Mouse (Mus musculus): ENCODE results near the gene Ms4a6d. TPM values are rescaled to one million over a fixed set of nuclear protein-coding genes. Genes with fewer than 3 reads are reported as not detected.

Gene Ms4a6d
- polyA plus RNA-seq, 2 experiments = 2.4 to 5.4 TPM

GRCm38 (mm10) chr19:11635572-11635971 lies 30.9 kb upstream of the Ms4a6d start:
- Histone ChIP-seq H3K36me3 (replicated peaks; ENCODE audit: control insufficient read depth, insufficient read depth, low read depth) (no peaks in the 10 kb centered on the region), H3K4me2 (ENCODE audit: low read depth) (no peak overlapping the region), H3K9ac (replicated peaks) (no peak overlapping the region), H3K4me1 (replicated peaks; ENCODE audit: control insufficient read depth in 2 of 2, insufficient read depth in 2 of 2, low read length in 1 of 2) (no peaks in the 10 kb centered on the region), H3K9me3 (ENCODE audit: control insufficient read depth, low read length) (no peaks in the 10 kb centered on the region), H3K27me3 (ENCODE audit: control insufficient read depth, insufficient read depth, low read length) (no peaks in the 10 kb centered on the region), H3K4me3 (ENCODE audit: insufficient read depth in 1 of 2, low read depth in 2 of 2, low read length in 2 of 2) (no peak overlapping the region), H3K27ac (no peak overlapping the region)
- ATAC-seq (ENCODE audit: insufficient read depth) (no peak), DNase-seq (ENCODE audit: low read depth in 3 of 3, low spot score in 3 of 3) (no peak)
- TF ChIP-seq EP300 (IDR thresholded peaks at IDR 0.05; ENCODE audit: low read depth) = no peak
- TF ChIP-seq CTCF (IDR thresholded peaks at IDR 0.05; ENCODE audit: low read depth) = no peak
- 13% methylated on average over 5 of the region's 5 CpGs for WGBS (ENCODE audit: insufficient replicate concordance)

- Histone ChIP-seq H3K9ac (replicated peaks) (no peak overlapping the region), H3K4me1 (replicated peaks; ENCODE audit: control insufficient read depth in 2 of 2, insufficient read depth in 2 of 2, low read length in 1 of 2) (no peaks in the 10 kb centered on the region), H3K27ac (no peak overlapping the region), H3K36me3 (replicated peaks; ENCODE audit: control insufficient read depth, insufficient read depth, low read depth) (no peaks in the 10 kb centered on the region), H3K4me2 (ENCODE audit: low read depth) (no peak overlapping the region), H3K27me3 (ENCODE audit: control insufficient read depth, insufficient read depth, low read length) (no peaks in the 10 kb centered on the region), H3K9me3 (ENCODE audit: control insufficient read depth, low read length) (no peaks in the 10 kb centered on the region), H3K4me3 (ENCODE audit: insufficient read depth in 1 of 2, low read depth in 2 of 2, low read length in 2 of 2) (no peak overlapping the region)
- TF ChIP-seq EP300 (IDR thresholded peaks at IDR 0.05; ENCODE audit: low read depth) (no peak), CTCF (IDR thresholded peaks at IDR 0.05; ENCODE audit: low read depth) (no peak)
- WGBS (ENCODE audit: insufficient replicate concordance) = 55% methylated on average over 2 of the region's 2 CpGs
- DNase-seq (ENCODE audit: low read depth in 3 of 3, low spot score in 3 of 3) (no peak), ATAC-seq (ENCODE audit: insufficient read depth) (no peak)
Measured at GRCm38 (mm10) chr19:11634330-11634729, 29.7 kb upstream of the Ms4a6d start.

- H3K9ac ChIP-seq (replicated peaks) = no peak overlapping the region
- H3K4me2 ChIP-seq (ENCODE audit: low read depth) = no peak overlapping the region
- no peak overlapping the region for H3K4me3 ChIP-seq (ENCODE audit: insufficient read depth in 1 of 2, low read depth in 2 of 2, low read length in 2 of 2)
- no peak for DNase-seq (ENCODE audit: low read depth in 3 of 3, low spot score in 3 of 3)
- 50% methylated on average over 1 of the region's 1 CpGs for whole genome bisulfite sequencing (ENCODE audit: insufficient replicate concordance)
- ATAC-seq (ENCODE audit: insufficient read depth) = no peak
- H3K27me3 ChIP-seq (ENCODE audit: control insufficient read depth, insufficient read depth, low read length) = no peaks in the 10 kb centered on the region
- H3K36me3 ChIP-seq (replicated peaks; ENCODE audit: control insufficient read depth, insufficient read depth, low read depth) = no peaks in the 10 kb centered on the region
- no peak overlapping the region for H3K27ac ChIP-seq
- TF ChIP-seq CTCF (IDR thresholded peaks at IDR 0.05; ENCODE audit: low read depth) (no peak), EP300 (IDR thresholded peaks at IDR 0.05; ENCODE audit: low read depth) (no peak)
- H3K4me1 ChIP-seq (replicated peaks; ENCODE audit: control insufficient read depth in 2 of 2, insufficient read depth in 2 of 2, low read length in 1 of 2) = no peaks in the 10 kb centered on the region
- H3K9me3 ChIP-seq (ENCODE audit: control insufficient read depth, low read length) = no peaks in the 10 kb centered on the region
Measured at GRCm38 (mm10) chr19:11633732-11634131, 29.1 kb upstream of the Ms4a6d start.

GRCm38 (mm10) chr19:11625231-11625630 lies 20.6 kb upstream of the Ms4a6d start:
- DNase-seq (ENCODE audit: low read depth in 3 of 3, low spot score in 3 of 3) (peak; percentile 36 to 45 (median 38)), ATAC-seq (ENCODE audit: insufficient read depth) (peak; percentile 89)
- WGBS (ENCODE audit: insufficient replicate concordance) = 23% methylated on average over 5 of the region's 5 CpGs
- Histone ChIP-seq H3K27ac (no peak overlapping the region), H3K4me1 (replicated peaks; ENCODE audit: control insufficient read depth in 2 of 2, insufficient read depth in 2 of 2, low read length in 1 of 2) (peaks cover 7 to 8% of the 10 kb centered on the region in 2 experiments; a peak in 2 of 4 replicates), H3K9me3 (ENCODE audit: control insufficient read depth, low read length) (no peaks in the 10 kb centered on the region), H3K27me3 (ENCODE audit: control insufficient read depth, insufficient read depth, low read length) (no peaks in the 10 kb centered on the region), H3K4me3 (ENCODE audit: insufficient read depth in 1 of 2, low read depth in 2 of 2, low read length in 2 of 2) (no peak overlapping the region), H3K4me2 (ENCODE audit: low read depth) (peak overlapping the region; percentile 13; the same call in 1 of the 2 replicates), H3K36me3 (replicated peaks; ENCODE audit: control insufficient read depth, insufficient read depth, low read depth) (no peaks in the 10 kb centered on the region), H3K9ac (replicated peaks) (no peak overlapping the region)
- peak; percentile 77 for TF ChIP-seq EP300 (IDR thresholded peaks at IDR 0.05; ENCODE audit: low read depth)
- TF ChIP-seq CTCF (IDR thresholded peaks at IDR 0.05; ENCODE audit: low read depth) = no peak

GRCm38 (mm10) chr19:11624800-11625199 lies 20.2 kb upstream of the Ms4a6d start:
- no peak for DNase-seq (ENCODE audit: low read depth in 3 of 3, low spot score in 3 of 3)
- Histone ChIP-seq H3K27me3 (ENCODE audit: control insufficient read depth, insufficient read depth, low read length) (no peaks in the 10 kb centered on the region), H3K36me3 (replicated peaks; ENCODE audit: control insufficient read depth, insufficient read depth, low read depth) (no peaks in the 10 kb centered on the region), H3K9ac (replicated peaks) (no peak overlapping the region), H3K9me3 (ENCODE audit: control insufficient read depth, low read length) (no peaks in the 10 kb centered on the region), H3K4me2 (ENCODE audit: low read depth) (no peak overlapping the region), H3K4me3 (ENCODE audit: insufficient read depth in 1 of 2, low read depth in 2 of 2, low read length in 2 of 2) (no peak overlapping the region), H3K4me1 (replicated peaks; ENCODE audit: control insufficient read depth in 2 of 2, insufficient read depth in 2 of 2, low read length in 1 of 2) (peaks cover 7 to 8% of the 10 kb centered on the region in 2 experiments; a peak in 2 of 4 replicates), H3K27ac (no peak overlapping the region)
- ATAC-seq (ENCODE audit: insufficient read depth) = no peak
- TF ChIP-seq EP300 (IDR thresholded peaks at IDR 0.05; ENCODE audit: low read depth) = no peak
- TF ChIP-seq CTCF (IDR thresholded peaks at IDR 0.05; ENCODE audit: low read depth) = no peak
